Mouse (Mus musculus) neural tube, embryonic 14.5 days (tissue): ENCODE results near the gene Ggt6. TPM values are rescaled to one million over a fixed set of nuclear protein-coding genes. Genes with fewer than 3 reads are reported as not detected.

Experiments
- ATAC-seq: fragments of 200-750 bp; cut with Nextera tagmentation; 2 replicates; pipeline ENCODE4 v1.8.0; 2017; ENCODE audit warnings: low read depth, mild to moderate bottlenecking, moderate TSS enrichment, moderate library complexity
- H3K27ac ChIP-seq: fragments of 300-500 bp; sonication (generic); 2 replicates; pipeline ENCODE4 v1.5.1; 2014; ENCODE audit warnings: low read depth, mild to moderate bottlenecking, control low read depth, low read length, moderate library complexity, mixed read lengths
- H3K27me3 ChIP-seq: fragments of 300-500 bp; sonication (generic); 2 replicates; pipeline ENCODE4 v1.6.1; 2014; ENCODE audit warnings: low read length; ENCODE audit not compliant: control insufficient read depth, insufficient read depth
- H3K36me3 ChIP-seq: fragments of 300-500 bp; sonication (generic); 2 replicates; pipeline ENCODE4 v1.6.1; 2014; ENCODE audit warnings: low read length, mixed read lengths; ENCODE audit not compliant: control insufficient read depth, insufficient read depth
- H3K4me1 ChIP-seq: fragments of 300-500 bp; sonication (generic); 2 replicates; pipeline ENCODE4 v1.6.1; 2014; ENCODE audit warnings: low read length; ENCODE audit not compliant: control insufficient read depth, insufficient read depth
- H3K4me2 ChIP-seq: fragments of 300-500 bp; sonication (generic); 2 replicates; pipeline ENCODE4 v1.6.1; 2014; ENCODE audit warnings: mild to moderate bottlenecking, low read depth, low read length, control low read depth
- H3K4me3 ChIP-seq: fragments of 300-500 bp; sonication (generic); 2 replicates; pipeline ENCODE4 v1.5.1; 2014; ENCODE audit warnings: low read depth, low read length, control low read depth, mixed read lengths
- H3K9ac ChIP-seq: fragments of 300-500 bp; sonication (generic); replicated peaks from 2 replicates; pipeline ENCODE4 v1.6.1; 2014; ENCODE audit warnings: low read depth, mild to moderate bottlenecking, control low read depth, low read length, mixed read lengths
- H3K9me3 ChIP-seq: fragments of 300-500 bp; sonication (generic); 2 replicates; pipeline ENCODE4 v1.6.1; 2016; ENCODE audit warnings: low read length; ENCODE audit not compliant: control insufficient read depth
- WGBS: fragments of 180-500 bp; shearing (Covaris S2); extraction: QIAGEN DNeasy Blood & Tissue Kit; methylation state at CpG from one replicate; pipeline ENCODE4 v1.1.7; 2014; 5-methylcytosine and 5-hydroxymethylcytosine counted together
- polyA plus RNA-seq: library from polyadenylated mRNA; unstranded; fragments of >200 nt; fragmentation: Nextera tagmentation; extraction: Ambion mirVana; gene quantifications from 2 replicates; pipeline ENCODE4 v1.2.1, GENCODE M21; 2014

Ggt6 gene
- polyA plus RNA-seq, 1 experiment from 2014 or later = not detected

GRCm38 (mm10) chr11:72473540-72473939 lies 38.2 kb downstream of the Ggt6 start:
- no peak overlapping the region for H3K27ac ChIP-seq
- H3K36me3 ChIP-seq = 0 out of 2 replicates have a peak, but pooled peaks cover 3% of the 10 kb centered on the region
- no peak for ATAC-seq
- no peak overlapping the region for H3K4me3 ChIP-seq
- peaks cover 19% of the 10 kb centered on the region; the same call in 1 of the 2 replicates for H3K4me1 ChIP-seq
- H3K27me3 ChIP-seq = no peaks in the 10 kb centered on the region
- H3K9ac ChIP-seq = no peak overlapping the region
- WGBS = 97% methylated on average over 4 of the region's 4 CpGs
- no peaks in the 10 kb centered on the region for H3K9me3 ChIP-seq
- H3K4me2 ChIP-seq = no peak overlapping the region

DNA sequence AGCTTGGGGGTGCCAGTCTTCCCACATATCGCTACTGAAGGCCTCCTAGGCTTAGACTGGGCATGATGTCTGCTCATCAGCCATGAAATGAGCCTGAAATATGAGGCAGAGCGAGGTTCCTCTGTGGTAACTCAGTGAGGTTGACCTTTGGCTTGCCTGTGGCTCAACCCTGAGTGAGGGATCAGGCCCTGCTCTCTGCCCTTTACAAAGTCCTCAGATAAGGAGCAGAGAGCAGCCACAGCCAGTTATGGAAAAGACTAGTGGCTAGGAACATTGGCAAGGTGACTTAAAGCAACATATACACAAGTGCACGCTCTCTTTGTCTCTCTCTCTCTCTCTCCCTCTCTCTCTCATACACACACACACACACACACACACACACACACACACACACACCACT lies 39.6 kb downstream of the Ggt6 start:
- H3K9ac ChIP-seq = no peak overlapping the region
- peaks cover 11% of the 10 kb centered on the region; the same call in 1 of the 2 replicates for H3K4me1 ChIP-seq
- 0 out of 2 replicates have a peak, but pooled peaks cover 3% of the 10 kb centered on the region for H3K36me3 ChIP-seq
- no peaks in the 10 kb centered on the region for H3K27me3 ChIP-seq
- H3K4me3 ChIP-seq = no peak overlapping the region
- 89% methylated on average over 3 of the region's 3 CpGs for WGBS
- no peaks in the 10 kb centered on the region for H3K9me3 ChIP-seq
- no peak overlapping the region for H3K27ac ChIP-seq
- ATAC-seq = no peak
- no peak overlapping the region for H3K4me2 ChIP-seq

DNA sequence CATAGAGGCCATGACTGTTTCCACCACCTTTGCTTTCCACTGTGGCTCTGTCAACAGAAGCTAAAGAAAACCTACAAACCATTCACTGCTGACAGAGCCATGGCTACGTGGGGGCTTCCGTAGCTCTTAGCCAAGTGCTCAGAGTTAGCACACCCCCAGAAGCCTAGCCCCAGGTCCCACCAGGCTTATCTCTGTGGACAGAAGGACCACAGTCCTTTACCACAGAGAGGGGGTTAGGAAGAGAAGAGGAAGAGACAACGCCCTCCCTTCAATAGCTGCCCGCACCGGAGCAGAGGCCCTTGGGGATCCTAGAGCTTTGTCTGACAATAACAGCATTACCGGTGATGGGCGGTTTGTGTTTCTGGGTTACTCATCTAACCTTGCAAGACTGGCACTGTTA lies 40.1 kb downstream of the Ggt6 start:
- H3K36me3 ChIP-seq = 0 out of 2 replicates have a peak, but pooled peaks cover 3% of the 10 kb centered on the region
- H3K27ac ChIP-seq = no peak overlapping the region
- 80% methylated on average over 7 of the region's 7 CpGs for WGBS
- H3K4me3 ChIP-seq = no peak overlapping the region
- H3K4me1 ChIP-seq = peaks cover 11% of the 10 kb centered on the region; the same call in 1 of the 2 replicates
- H3K27me3 ChIP-seq = no peaks in the 10 kb centered on the region
- H3K9me3 ChIP-seq = no peaks in the 10 kb centered on the region
- no peak overlapping the region for H3K4me2 ChIP-seq
- no peak for ATAC-seq
- no peak overlapping the region for H3K9ac ChIP-seq

DNA sequence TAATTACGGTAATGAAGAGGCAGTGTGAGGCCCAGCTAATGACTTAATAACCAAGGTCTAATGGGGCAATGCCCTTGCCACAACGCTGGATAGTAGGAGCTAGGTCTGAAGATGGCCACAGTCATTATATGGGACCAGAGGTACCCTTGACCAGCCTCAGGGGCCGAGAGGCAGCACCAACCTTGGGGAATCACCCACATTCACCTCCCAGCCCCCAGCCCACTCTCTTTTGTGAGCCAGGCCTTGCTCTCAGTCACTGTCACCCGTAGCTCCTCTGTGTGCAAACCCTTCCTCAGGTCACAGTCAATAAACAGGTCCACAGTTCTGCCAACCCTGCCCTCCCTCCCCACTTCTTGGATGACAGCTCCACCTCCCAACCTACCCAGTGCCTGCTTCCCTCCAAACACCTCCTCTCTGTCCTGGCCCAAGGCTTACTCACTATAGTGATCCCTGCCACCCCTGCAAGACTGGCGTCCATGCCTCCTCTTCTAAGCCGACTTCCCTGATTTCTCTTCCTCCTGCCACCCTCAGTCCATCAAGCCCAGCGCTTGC lies 40.8 kb downstream of the Ggt6 start:
- H3K27ac ChIP-seq = no peak overlapping the region
- ATAC-seq = no peak

DNA sequence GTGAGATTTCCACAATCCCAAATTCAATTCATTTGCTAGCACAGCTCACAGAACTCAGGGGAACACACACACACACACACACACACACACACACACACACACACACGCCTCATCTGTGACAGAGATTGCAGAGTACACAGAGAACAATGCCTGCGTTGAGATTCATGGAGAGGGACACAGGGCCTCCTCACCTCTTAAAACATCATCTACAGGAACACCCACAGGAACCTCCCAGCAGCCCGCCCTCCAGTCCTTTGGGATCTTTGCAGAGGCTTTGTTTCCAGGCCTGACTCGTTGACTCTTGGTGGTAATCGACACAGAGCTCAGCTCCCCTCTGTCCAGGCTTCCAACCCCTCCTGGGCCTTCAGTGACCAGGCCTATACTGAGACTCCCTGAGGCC lies 41.9 kb downstream of the Ggt6 start:
- Histone ChIP-seq H3K27me3 (no peaks in the 10 kb centered on the region), H3K27ac (no peak overlapping the region), H3K36me3 (0 out of 2 replicates have a peak, but pooled peaks cover 3% of the 10 kb centered on the region), H3K4me1 (peaks cover 11% of the 10 kb centered on the region; the same call in 1 of the 2 replicates), H3K9ac (no peak overlapping the region), H3K4me3 (no peak overlapping the region), H3K4me2 (no peak overlapping the region), H3K9me3 (no peaks in the 10 kb centered on the region)
- no peak for ATAC-seq
- WGBS = 37% methylated on average over 5 of the region's 5 CpGs

More for the DNA sequence above, 40.8 kb downstream of the Ggt6 start:
- no peak overlapping the region for H3K4me3 ChIP-seq
- 0 out of 2 replicates have a peak, but pooled peaks cover 3% of the 10 kb centered on the region for H3K36me3 ChIP-seq
- H3K9ac ChIP-seq = no peak overlapping the region
- no peak overlapping the region for H3K4me2 ChIP-seq
- H3K27me3 ChIP-seq = no peaks in the 10 kb centered on the region
- H3K9me3 ChIP-seq = no peaks in the 10 kb centered on the region
- peaks cover 11% of the 10 kb centered on the region; the same call in 1 of the 2 replicates for H3K4me1 ChIP-seq
- WGBS = 59% methylated on average over 7 of the region's 7 CpGs

- Histone ChIP-seq H3K27me3 (no peaks in the 10 kb centered on the region), H3K4me2 (no peak overlapping the region), H3K9me3 (no peaks in the 10 kb centered on the region), H3K27ac (no peak overlapping the region), H3K4me1 (peaks cover 11% of the 10 kb centered on the region; the same call in 1 of the 2 replicates), H3K9ac (no peak overlapping the region), H3K4me3 (no peak overlapping the region), H3K36me3 (0 out of 2 replicates have a peak, but pooled peaks cover 3% of the 10 kb centered on the region)
- ATAC-seq = no peak
- WGBS = 92% methylated on average over 1 of the region's 1 CpGs
Observed at GRCm38 (mm10) chr11:72477653-72478052, 42.3 kb downstream of the Ggt6 start.

DNA sequence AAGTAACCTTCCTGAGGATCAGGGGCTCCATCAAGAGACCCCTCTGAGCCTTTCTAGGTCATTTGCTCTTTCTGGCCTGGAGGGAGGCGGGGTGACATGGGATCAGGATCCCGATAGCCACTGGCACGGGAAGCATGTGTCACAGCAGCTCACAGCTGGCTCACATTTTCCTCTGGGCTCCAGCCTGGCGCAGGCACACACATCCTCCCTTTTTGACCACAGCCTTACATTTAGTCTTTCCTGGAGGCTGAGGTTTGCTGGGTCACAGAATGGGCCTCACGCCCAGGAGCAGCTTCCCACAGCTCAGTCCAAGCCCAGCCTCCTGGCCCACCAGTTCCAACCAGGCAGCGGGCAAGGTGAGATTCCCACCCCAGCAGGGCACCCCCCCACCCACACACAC lies 42.9 kb downstream of the Ggt6 start:
- Histone ChIP-seq H3K27me3 (no peaks in the 10 kb centered on the region), H3K4me1 (peaks cover 11% of the 10 kb centered on the region; the same call in 1 of the 2 replicates), H3K9me3 (no peaks in the 10 kb centered on the region), H3K4me3 (no peak overlapping the region), H3K27ac (no peak overlapping the region), H3K36me3 (0 out of 2 replicates have a peak, but pooled peaks cover 2% of the 10 kb centered on the region), H3K4me2 (no peak overlapping the region), H3K9ac (no peak overlapping the region)
- 77% methylated on average over 6 of the region's 6 CpGs for WGBS
- ATAC-seq = no peak

DNA sequence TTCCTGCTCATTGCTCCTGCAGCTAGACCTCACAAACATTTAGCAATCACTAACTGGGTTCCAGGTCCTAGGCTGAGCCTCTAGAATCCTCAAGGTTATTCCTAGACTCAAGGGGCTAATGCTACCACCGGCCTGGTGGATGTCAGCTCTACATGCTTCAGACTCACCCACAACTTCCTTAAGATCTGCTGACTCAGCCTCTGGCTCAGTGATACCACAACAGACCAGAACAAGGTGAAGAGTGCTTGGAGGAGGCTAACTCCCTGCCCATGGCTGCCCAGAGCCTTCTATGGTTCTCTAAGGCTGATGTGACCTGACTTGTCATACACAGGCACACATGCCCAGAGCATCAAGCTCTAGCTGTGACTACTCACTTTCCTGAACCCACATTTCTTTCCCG lies 44.2 kb downstream of the Ggt6 start:
- no peaks in the 10 kb centered on the region for H3K27me3 ChIP-seq
- no peak for ATAC-seq
- H3K9me3 ChIP-seq = no peaks in the 10 kb centered on the region
- peaks cover 11% of the 10 kb centered on the region; the same call in 1 of the 2 replicates for H3K4me1 ChIP-seq
- 81% methylated on average over 2 of the region's 2 CpGs for WGBS
- H3K27ac ChIP-seq = no peak overlapping the region
- H3K36me3 ChIP-seq = no peaks in the 10 kb centered on the region
- no peak overlapping the region for H3K4me2 ChIP-seq
- H3K9ac ChIP-seq = no peak overlapping the region
- H3K4me3 ChIP-seq = no peak overlapping the region

- Histone ChIP-seq H3K9ac (no peak overlapping the region), H3K4me3 (no peak overlapping the region), H3K27ac (no peak overlapping the region), H3K4me1 (peaks cover 14% of the 10 kb centered on the region), H3K9me3 (no peaks in the 10 kb centered on the region), H3K4me2 (no peak overlapping the region), H3K36me3 (no peaks in the 10 kb centered on the region), H3K27me3 (no peaks in the 10 kb centered on the region)
- no peak for ATAC-seq
- 79% methylated on average over 5 of the region's 5 CpGs for WGBS
Observed at GRCm38 (mm10) chr11:72481313-72481712, 46.0 kb downstream of the Ggt6 start.
